Comparison of ENCODE assay signal across 14 mouse cellular contexts in genomic region chr8:87675411-87675810, GRCm38 (mm10).
A peak's percentile ranks its signal among the peaks of the same experiment; 100 is the strongest.
DNase-seq lines count a peak whose midpoint lies in the region; ATAC-seq and TF ChIP-seq lines count a peak whose summit lies in the region.
"Had no signal": no experiment of that assay in that cellular context is flagged by ENCODE, and none has a peak within 500 bp of the region (broad histone marks: within the 10 kb centered on the region; RNA-seq: fewer than 3 reads in every experiment).

No protein-coding gene starts in this region.

- WGBS in midbrain, embryonic 10.5 days, result 88% methylated on average over 9 of the region's 9 CpGs
- 77% methylated on average over 9 of the region's 9 CpGs for WGBS in midbrain, embryonic 11.5 days
- 22% methylated on average over 9 of the region's 9 CpGs for WGBS in forebrain, embryonic 15.5 days
- WGBS in hindbrain, embryonic 13.5 days, result 25% methylated on average over 9 of the region's 9 CpGs
- 39% methylated on average over 9 of the region's 9 CpGs for WGBS in midbrain, postnatal 0 days
- whole genome bisulfite sequencing in stomach, postnatal 0 days, result 86% methylated on average over 9 of the region's 9 CpGs

- H3K4me1 ChIP-seq in midbrain, embryonic 10.5 days, result peaks cover 11% of the 10 kb centered on the region
- no peaks in the 10 kb centered on the region; the same call in 1 of the 2 replicates for H3K4me1 ChIP-seq in midbrain, embryonic 11.5 days (ENCODE audit: control insufficient read depth, insufficient read depth, low read length)
- peaks cover 41% of the 10 kb centered on the region for H3K4me1 ChIP-seq in forebrain, embryonic 15.5 days
- H3K4me1 ChIP-seq in hindbrain, embryonic 13.5 days (replicated peaks), result peaks cover 46% of the 10 kb centered on the region
- H3K4me1 ChIP-seq in midbrain, postnatal 0 days (ENCODE audit: insufficient read depth, low read length), result no peaks in the 10 kb centered on the region
- H3K4me1 ChIP-seq in stomach, postnatal 0 days (replicated peaks; ENCODE audit: control insufficient read depth, insufficient read depth), result no peaks in the 10 kb centered on the region
- H3K4me1 ChIP-seq: heart, embryonic 15.5 days; liver, embryonic 13.5 days had no signal

- no peak overlapping the region for H3K4me3 ChIP-seq in midbrain, embryonic 10.5 days
- H3K4me3 ChIP-seq in midbrain, embryonic 11.5 days (ENCODE audit: low read depth, low read length), result no peak overlapping the region
- H3K4me3 ChIP-seq in forebrain, embryonic 15.5 days, result no peak overlapping the region
- no peak overlapping the region for H3K4me3 ChIP-seq in hindbrain, embryonic 13.5 days
- H3K4me3 ChIP-seq in midbrain, postnatal 0 days (ENCODE audit: low read depth, low read length), result no peak overlapping the region
- H3K4me3 ChIP-seq in stomach, postnatal 0 days (ENCODE audit: low read depth, low read length), result no peak overlapping the region
- H3K4me3 ChIP-seq: embryonic facial prominence, embryonic 13.5 days; heart, embryonic 15.5 days; liver, embryonic 13.5 days had no signal

- no peak for TF ChIP-seq CTCF in midbrain, postnatal 0 days (IDR thresholded peaks at IDR 0.05)
- TF ChIP-seq CTCF in stomach, postnatal 0 days (IDR thresholded peaks at IDR 0.05; ENCODE audit: low read depth), result no peak

- no peak for TF ChIP-seq EP300 in stomach, postnatal 0 days (optimal IDR thresholded peaks at IDR 0.05)

- H3K9me3 ChIP-seq in midbrain, embryonic 10.5 days (replicated peaks), result no peaks in the 10 kb centered on the region
- no peaks in the 10 kb centered on the region for H3K9me3 ChIP-seq in midbrain, embryonic 11.5 days (ENCODE audit: control insufficient read depth, low read length)
- H3K9me3 ChIP-seq in forebrain, embryonic 15.5 days, result no peaks in the 10 kb centered on the region
- no peaks in the 10 kb centered on the region for H3K9me3 ChIP-seq in hindbrain, embryonic 13.5 days
- no peaks in the 10 kb centered on the region for H3K9me3 ChIP-seq in midbrain, postnatal 0 days (ENCODE audit: low read length)
- H3K9me3 ChIP-seq in stomach, postnatal 0 days (ENCODE audit: control insufficient read depth, low read length), result no peaks in the 10 kb centered on the region
- H3K9me3 ChIP-seq: embryonic facial prominence, embryonic 13.5 days; heart, embryonic 15.5 days; liver, embryonic 13.5 days had no signal

- H3K9ac ChIP-seq in midbrain, embryonic 11.5 days (ENCODE audit: low read length), result no peak overlapping the region
- H3K9ac ChIP-seq in forebrain, embryonic 15.5 days (replicated peaks), result no peak overlapping the region
- H3K9ac ChIP-seq in hindbrain, embryonic 13.5 days, result no peak overlapping the region
- no peak overlapping the region for H3K9ac ChIP-seq in midbrain, postnatal 0 days (replicated peaks; ENCODE audit: low read length, poor library complexity, severe bottlenecking)
- no peak overlapping the region for H3K9ac ChIP-seq in stomach, postnatal 0 days (ENCODE audit: low read length)
- H3K9ac ChIP-seq: embryonic facial prominence, embryonic 13.5 days; heart, embryonic 15.5 days; liver, embryonic 13.5 days had no signal

- H3K27ac ChIP-seq in midbrain, embryonic 10.5 days (replicated peaks), result 0 out of 2 replicates have a peak overlapping the region, but pooled peaks have one; percentile 49
- H3K27ac ChIP-seq in midbrain, embryonic 11.5 days (ENCODE audit: low read depth, low read length), result no peak overlapping the region
- H3K27ac ChIP-seq in forebrain, embryonic 15.5 days (replicated peaks), result peak overlapping the region; percentile 81
- H3K27ac ChIP-seq in hindbrain, embryonic 13.5 days, result peak overlapping the region; percentile 85
- no peak overlapping the region for H3K27ac ChIP-seq in midbrain, postnatal 0 days (ENCODE audit: low read depth, low read length)
- no peak overlapping the region for H3K27ac ChIP-seq in stomach, postnatal 0 days (replicated peaks)
- H3K27ac ChIP-seq: embryonic facial prominence, embryonic 13.5 days; heart, embryonic 15.5 days; liver, embryonic 13.5 days had no signal

- no peaks in the 10 kb centered on the region for H3K27me3 ChIP-seq in midbrain, embryonic 10.5 days (ENCODE audit: low read depth, poor library complexity, severe bottlenecking)
- no peaks in the 10 kb centered on the region for H3K27me3 ChIP-seq in midbrain, embryonic 11.5 days (ENCODE audit: control insufficient read depth, insufficient read depth, low read length)
- H3K27me3 ChIP-seq in forebrain, embryonic 15.5 days, result no peaks in the 10 kb centered on the region
- no peaks in the 10 kb centered on the region for H3K27me3 ChIP-seq in hindbrain, embryonic 13.5 days
- no peaks in the 10 kb centered on the region for H3K27me3 ChIP-seq in midbrain, postnatal 0 days (ENCODE audit: insufficient read depth, low read length)
- H3K27me3 ChIP-seq in stomach, postnatal 0 days (ENCODE audit: control insufficient read depth, insufficient read depth, low read length), result no peaks in the 10 kb centered on the region
- H3K27me3 ChIP-seq: embryonic facial prominence, embryonic 13.5 days; heart, embryonic 15.5 days; liver, embryonic 13.5 days had no signal

- ATAC-seq in midbrain, embryonic 11.5 days (ENCODE audit: low FRiP score), result no peak
- ATAC-seq in forebrain, embryonic 15.5 days (replicated peaks), result peak; percentile 79
- ATAC-seq in hindbrain, embryonic 13.5 days (ENCODE audit: low FRiP score), result peak; percentile 55
- ATAC-seq in midbrain, postnatal 0 days (ENCODE audit: low FRiP score), result peak; percentile 46; the same call in 1 of the 2 replicates
- ATAC-seq in stomach, postnatal 0 days (ENCODE audit: low FRiP score, low TSS enrichment), result no peak; the same call in 1 of the 2 replicates
- ATAC-seq: lung, postnatal 0 days had no signal

- H3K4me2 ChIP-seq in midbrain, embryonic 11.5 days, result no peak overlapping the region
- H3K4me2 ChIP-seq in forebrain, embryonic 15.5 days (replicated peaks), result no peak overlapping the region
- no peak overlapping the region for H3K4me2 ChIP-seq in hindbrain, embryonic 13.5 days
- no peak overlapping the region for H3K4me2 ChIP-seq in midbrain, postnatal 0 days (ENCODE audit: low read depth, low read length, poor library complexity, severe bottlenecking)
- no peak overlapping the region for H3K4me2 ChIP-seq in stomach, postnatal 0 days (replicated peaks; ENCODE audit: low read depth)
- H3K4me2 ChIP-seq: embryonic facial prominence, embryonic 13.5 days; heart, embryonic 15.5 days; liver, embryonic 13.5 days had no signal

- H3K36me3 ChIP-seq in midbrain, embryonic 10.5 days, result peaks cover 64% of the 10 kb centered on the region
- H3K36me3 ChIP-seq in midbrain, embryonic 11.5 days (ENCODE audit: control insufficient read depth, insufficient read depth, low read length), result peaks cover 6% of the 10 kb centered on the region; the same call in 1 of the 2 replicates
- H3K36me3 ChIP-seq in forebrain, embryonic 15.5 days, result no peaks in the 10 kb centered on the region
- peaks cover 15% of the 10 kb centered on the region; the same call in 1 of the 2 replicates for H3K36me3 ChIP-seq in hindbrain, embryonic 13.5 days
- no peaks in the 10 kb centered on the region for H3K36me3 ChIP-seq in midbrain, postnatal 0 days (ENCODE audit: insufficient read depth, low read length)
- no peaks in the 10 kb centered on the region for H3K36me3 ChIP-seq in stomach, postnatal 0 days (ENCODE audit: control insufficient read depth, insufficient read depth, low read length)
- H3K36me3 ChIP-seq: heart, embryonic 15.5 days; liver, embryonic 13.5 days had no signal

- DNase-seq in midbrain, embryonic 10.5 days (ENCODE audit: low spot score), result no peak
- no peak for DNase-seq in midbrain, embryonic 11.5 days (ENCODE audit: low spot score, missing footprints)
- DNase-seq in midbrain, postnatal 0 days (ENCODE audit: low spot score), result peak; percentile 86
- no peak for DNase-seq in stomach, postnatal 0 days (ENCODE audit: low spot score)
- no peak for DNase-seq in lung, postnatal 25 days (ENCODE audit: low spot score)
- DNase-seq: adrenal gland, postnatal 25 days; layer of hippocampus, adult 9-11 months; liver, embryonic 13.5 days; thymus, postnatal 25 days had no signal

Comparison
In these comparisons a context has a peak if more than half of its experiments do, and no peak if none do; other contexts are left out.
1. H3K27ac ChIP-seq: peak in midbrain, embryonic 10.5 days (single experiment), forebrain, embryonic 15.5 days (single experiment) and hindbrain, embryonic 13.5 days (single experiment); none in midbrain, embryonic 11.5 days (single experiment), midbrain, postnatal 0 days (single experiment) and stomach, postnatal 0 days (single experiment).
2. ATAC-seq: peak in forebrain, embryonic 15.5 days (single experiment), hindbrain, embryonic 13.5 days (single experiment) and midbrain, postnatal 0 days (single experiment); none in midbrain, embryonic 11.5 days (single experiment) and stomach, postnatal 0 days (single experiment).